Mouse (Mus musculus) intestine, postnatal 0 days (tissue): ENCODE measurements at regions not wholly inside any gene's neighbourhood (a gene's known extent, or its start where the extent isn't known, plus 50 kb on each side); places are given as distances from the start of the nearest gene placed in this dataset.
A peak's percentile ranks its signal among the peaks of the same experiment; 100 is the strongest.

Experiments
- ATAC-seq: fragments of 200-750 bp; cut with Nextera tagmentation; 2 replicates; pipeline ENCODE4 v1.8.0; 2017; ENCODE audit warnings: mild to moderate bottlenecking, moderate TSS enrichment, moderate library complexity
- H3K27ac ChIP-seq: fragments of 300-500 bp; sonication (generic); 2 replicates; pipeline ENCODE4 v1.5.1; 2014; ENCODE audit warnings: mild to moderate bottlenecking, low read depth, low read length, moderate library complexity
- H3K27me3 ChIP-seq: fragments of 300-500 bp; sonication (generic); replicated peaks from 2 replicates; pipeline ENCODE4 v1.6.1; 2014; ENCODE audit warnings: low read length, mixed read lengths; ENCODE audit not compliant: control insufficient read depth, insufficient read depth
- H3K36me3 ChIP-seq: fragments of 300-500 bp; sonication (generic); 2 replicates; pipeline ENCODE4 v1.6.1; 2014; ENCODE audit warnings: mild to moderate bottlenecking, moderate library complexity; ENCODE audit not compliant: control insufficient read depth, insufficient read depth
- H3K4me1 ChIP-seq: fragments of 300-500 bp; sonication (generic); replicated peaks from 2 replicates; pipeline ENCODE4 v1.6.1; 2014; ENCODE audit warnings: antibody characterized with exemption, low read length, mixed read lengths; ENCODE audit not compliant: control insufficient read depth, insufficient read depth
- H3K4me2 ChIP-seq: fragments of 300-500 bp; sonication (generic); replicated peaks from 2 replicates; pipeline ENCODE4 v1.6.1; 2014; ENCODE audit warnings: low read depth, mild to moderate bottlenecking, moderate library complexity
- H3K4me3 ChIP-seq: fragments of 300-500 bp; sonication (generic); 2 replicates; pipeline ENCODE4 v1.5.1; 2014; ENCODE audit warnings: low read depth, low read length
- H3K9ac ChIP-seq: fragments of 300-500 bp; sonication (generic); 2 replicates; pipeline ENCODE4 v1.6.1; 2014; ENCODE audit warnings: mild to moderate bottlenecking, low read depth, low read length
- H3K9me3 ChIP-seq: fragments of 300-500 bp; sonication (generic); 2 replicates; pipeline ENCODE4 v1.6.1; 2016; ENCODE audit warnings: mixed run types; ENCODE audit not compliant: control insufficient read depth
- CTCF ChIP-seq: sonication (generic); IDR thresholded peaks from 2 replicates; pipeline ENCODE4 v1.5.1; 2016; ENCODE audit warnings: low read depth, mild to moderate bottlenecking, control low read depth, antibody characterized with exemption, moderate library complexity
- WGBS: fragments of 180-500 bp; shearing (Covaris S2); extraction: QIAGEN DNeasy Blood & Tissue Kit; methylation state at CpG from one replicate; pipeline ENCODE4 v1.1.7; 2014; 5-methylcytosine and 5-hydroxymethylcytosine counted together

- Histone ChIP-seq H3K27ac (no peak overlapping the region), H3K36me3 (no peaks in the 10 kb centered on the region), H3K9ac (no peak overlapping the region), H3K9me3 (no peaks in the 10 kb centered on the region), H3K27me3 (no peaks in the 10 kb centered on the region), H3K4me3 (no peak overlapping the region), H3K4me1 (no peaks in the 10 kb centered on the region), H3K4me2 (no peak overlapping the region)
- peak; percentile 67 for TF ChIP-seq CTCF
- WGBS = 8% methylated on average over 7 of the region's 7 CpGs
- no peak for ATAC-seq
Measured at GRCm38 (mm10) chr2:99236968-99237367, 569.9 kb upstream of the Gm10800 start.
